Mouse (Mus musculus) midbrain, embryonic 10.5 days (tissue): ENCODE measurements at regions not wholly inside any gene's neighbourhood (a gene's known extent, or its start where the extent isn't known, plus 50 kb on each side); places are given as distances from the start of the nearest gene placed in this dataset.

ENCODE experiments used
- DNase-seq: peaks from one replicate; pipeline ENCODE4 v3.0.0-alpha.2; 2017; ENCODE audit warnings: low spot score
- H3K27ac ChIP-seq: fragments of 300-500 bp; sonication (generic); replicated peaks from 2 replicates; pipeline ENCODE4 v1.5.1; 2016; ENCODE audit warnings: mild to moderate bottlenecking
- H3K27me3 ChIP-seq: fragments of 300-500 bp; sonication (generic); 2 replicates; pipeline ENCODE4 v1.6.1; 2016; ENCODE audit warnings: low read depth, mild to moderate bottlenecking; ENCODE audit not compliant: poor library complexity, severe bottlenecking
- H3K36me3 ChIP-seq: fragments of 300-500 bp; sonication (generic); 2 replicates; pipeline ENCODE4 v1.6.1; 2016; ENCODE audit warnings: mild to moderate bottlenecking, moderate library complexity
- H3K4me1 ChIP-seq: fragments of 300-500 bp; sonication (generic); 2 replicates; pipeline ENCODE4 v1.6.1; 2016
- H3K4me3 ChIP-seq: fragments of 300-500 bp; sonication (generic); 2 replicates; pipeline ENCODE4 v1.5.1; 2016; ENCODE audit warnings: mild to moderate bottlenecking, moderate library complexity
- H3K9me3 ChIP-seq: fragments of 300-500 bp; sonication (generic); replicated peaks from 2 replicates; pipeline ENCODE4 v1.6.1; 2016; ENCODE audit warnings: mild to moderate bottlenecking
- WGBS: fragments of 180-500 bp; shearing (Covaris S2); methylation state at CpG from one replicate; pipeline ENCODE4 v1.1.7; 2016; 5-methylcytosine and 5-hydroxymethylcytosine counted together

- Histone ChIP-seq H3K27ac (no peak overlapping the region), H3K4me1 (0 out of 2 replicates have a peak, but pooled peaks cover 4% of the 10 kb centered on the region), H3K27me3 (peaks cover 46% of the 10 kb centered on the region), H3K4me3 (no peak overlapping the region), H3K36me3 (no peaks in the 10 kb centered on the region), H3K9me3 (peaks cover 8% of the 10 kb centered on the region)
- DNase-seq: no peak
- WGBS: 75% methylated on average over 4 of the region's 4 CpGs
Measured at GRCm38 (mm10) chr13:44346636-44347035, 382.6 kb upstream of the Jarid2 start.

- H3K27ac ChIP-seq: no peak overlapping the region
- WGBS: 62% methylated on average over 9 of the region's 9 CpGs
- H3K4me3 ChIP-seq: no peak overlapping the region
- DNase-seq: no peak
- peaks cover 8% of the 10 kb centered on the region for H3K9me3 ChIP-seq
- peaks cover 38% of the 10 kb centered on the region for H3K27me3 ChIP-seq
- H3K4me1 ChIP-seq: 0 out of 2 replicates have a peak, but pooled peaks cover 4% of the 10 kb centered on the region
- no peaks in the 10 kb centered on the region for H3K36me3 ChIP-seq
Measured at GRCm38 (mm10) chr13:44347662-44348061, 381.6 kb upstream of the Jarid2 start.

- Histone ChIP-seq H3K4me1 (peaks cover 18% of the 10 kb centered on the region), H3K9me3 (peaks cover 8% of the 10 kb centered on the region), H3K36me3 (no peaks in the 10 kb centered on the region), H3K4me3 (no peak overlapping the region), H3K27me3 (peaks cover 29% of the 10 kb centered on the region), H3K27ac (peak overlapping the region; percentile 1; the same call in 1 of the 2 replicates)
- DNase-seq: no peak
- 66% methylated on average over 9 of the region's 9 CpGs for WGBS
Measured at GRCm38 (mm10) chr13:44353899-44354298, 375.4 kb upstream of the Jarid2 start.

GRCm38 (mm10) chr13:44355771-44356221 lies 373.5 kb upstream of the Jarid2 start:
- WGBS: 83% methylated on average over 12 of the region's 12 CpGs

GRCm38 (mm10) chr13:44356981-44357380 lies 372.3 kb upstream of the Jarid2 start:
- peaks cover 56% of the 10 kb centered on the region for H3K27me3 ChIP-seq
- no peaks in the 10 kb centered on the region for H3K9me3 ChIP-seq
- 89% methylated on average over 11 of the region's 11 CpGs for WGBS
- no peak overlapping the region for H3K4me3 ChIP-seq
- H3K27ac ChIP-seq: no peak overlapping the region
- H3K4me1 ChIP-seq: peaks cover 38% of the 10 kb centered on the region
- no peaks in the 10 kb centered on the region for H3K36me3 ChIP-seq
- no peak for DNase-seq

More at GRCm38 (mm10) chr13:44355771-44356221, 373.5 kb upstream of the Jarid2 start:
- Histone ChIP-seq H3K27ac (no peak overlapping the region), H3K4me1 (peaks cover 26% of the 10 kb centered on the region), H3K36me3 (no peaks in the 10 kb centered on the region), H3K4me3 (no peak overlapping the region), H3K27me3 (peaks cover 45% of the 10 kb centered on the region), H3K9me3 (no peaks in the 10 kb centered on the region)
- DNase-seq: no peak

GRCm38 (mm10) chr13:44359344-44359743 lies 369.9 kb upstream of the Jarid2 start:
- DNase-seq: no peak
- Histone ChIP-seq H3K4me1 (peaks cover 52% of the 10 kb centered on the region), H3K4me3 (no peak overlapping the region), H3K27ac (no peak overlapping the region), H3K27me3 (peaks cover 61% of the 10 kb centered on the region), H3K36me3 (no peaks in the 10 kb centered on the region), H3K9me3 (no peaks in the 10 kb centered on the region)
- WGBS: 85% methylated on average over 7 of the region's 7 CpGs

- Histone ChIP-seq H3K9me3 (no peaks in the 10 kb centered on the region), H3K36me3 (no peaks in the 10 kb centered on the region), H3K4me3 (no peak overlapping the region), H3K27ac (no peak overlapping the region), H3K27me3 (peaks cover 55% of the 10 kb centered on the region), H3K4me1 (peaks cover 54% of the 10 kb centered on the region)
- DNase-seq: no peak
- 84% methylated on average over 5 of the region's 5 CpGs for WGBS
Measured at GRCm38 (mm10) chr13:44360016-44360415, 369.3 kb upstream of the Jarid2 start.

- no peak overlapping the region for H3K4me3 ChIP-seq
- H3K27me3 ChIP-seq: peaks cover 53% of the 10 kb centered on the region
- no peaks in the 10 kb centered on the region for H3K9me3 ChIP-seq
- no peak overlapping the region for H3K27ac ChIP-seq
- no peak for DNase-seq
- H3K36me3 ChIP-seq: no peaks in the 10 kb centered on the region
- WGBS: 60% methylated on average over 15 of the region's 15 CpGs
- peaks cover 53% of the 10 kb centered on the region for H3K4me1 ChIP-seq
Measured at GRCm38 (mm10) chr13:44360725-44361290, 368.5 kb upstream of the Jarid2 start.

GRCm38 (mm10) chr13:44362293-44363005 lies 366.8 kb upstream of the Jarid2 start:
- Histone ChIP-seq H3K9me3 (no peaks in the 10 kb centered on the region), H3K4me1 (peaks cover 47% of the 10 kb centered on the region), H3K27me3 (peaks cover 42% of the 10 kb centered on the region), H3K36me3 (no peaks in the 10 kb centered on the region), H3K4me3 (no peak overlapping the region), H3K27ac (peak overlapping the region; percentile 72)
- peak; percentile 32 for DNase-seq
- 51% methylated on average over 15 of the region's 15 CpGs for WGBS

- Histone ChIP-seq H3K9me3 (no peaks in the 10 kb centered on the region), H3K36me3 (no peaks in the 10 kb centered on the region), H3K4me1 (peaks cover 47% of the 10 kb centered on the region), H3K27ac (peak overlapping the region; percentile 72), H3K27me3 (peaks cover 41% of the 10 kb centered on the region), H3K4me3 (no peak overlapping the region)
- WGBS: 2% methylated on average over 2 of the region's 2 CpGs
- DNase-seq: no peak
Measured at GRCm38 (mm10) chr13:44363016-44363415, 366.3 kb upstream of the Jarid2 start.

- no peak overlapping the region for H3K27ac ChIP-seq
- H3K9me3 ChIP-seq: no peaks in the 10 kb centered on the region
- DNase-seq: no peak
- no peaks in the 10 kb centered on the region for H3K36me3 ChIP-seq
- peaks cover 21% of the 10 kb centered on the region for H3K4me1 ChIP-seq
- WGBS: 67% methylated on average over 7 of the region's 7 CpGs
- H3K4me3 ChIP-seq: no peak overlapping the region
- H3K27me3 ChIP-seq: peaks cover 41% of the 10 kb centered on the region
Measured at GRCm38 (mm10) chr13:44369301-44369700, 360.0 kb upstream of the Jarid2 start.

- peaks cover 47% of the 10 kb centered on the region for H3K4me1 ChIP-seq
- 90% methylated on average over 6 of the region's 6 CpGs for WGBS
- no peak for DNase-seq
- no peak overlapping the region for H3K27ac ChIP-seq
- peaks cover 59% of the 10 kb centered on the region for H3K27me3 ChIP-seq
- H3K4me3 ChIP-seq: no peak overlapping the region
- no peaks in the 10 kb centered on the region for H3K36me3 ChIP-seq
- H3K9me3 ChIP-seq: no peaks in the 10 kb centered on the region
Measured at GRCm38 (mm10) chr13:44372361-44372877, 356.9 kb upstream of the Jarid2 start.
